Mouse (Mus musculus) E14TG2a.4 (cell line): Measurements from ENCODE around the gene Btnl6.
"Not testable (repeated sequence)": the region's sequence is repeated elsewhere in the genome, so short reads cannot be mapped to it uniquely, and the experiment has no call there.

Experiments
- H3K27me3 ChIP-seq: 2 replicates; pipeline ENCODE4 v1.6.1; 2014; ENCODE audit warnings: low read length, control low read depth; ENCODE audit not compliant: insufficient read depth
- H3K36me3 ChIP-seq: 2 replicates; pipeline ENCODE4 v1.6.1; 2014; ENCODE audit warnings: low read length, control low read depth; ENCODE audit not compliant: insufficient read depth
- H3K4me1 ChIP-seq: replicated peaks from 2 replicates; pipeline ENCODE4 v1.6.1; 2014; ENCODE audit warnings: low read depth, low read length, control low read depth
- H3K4me3 ChIP-seq: replicated peaks from 2 replicates; pipeline ENCODE4 v1.5.1; 2014; ENCODE audit warnings: mild to moderate bottlenecking, low read length
- H3K9me3 ChIP-seq: 2 replicates; pipeline ENCODE4 v1.6.1; 2014; ENCODE audit warnings: low read length, control low read depth
- CTCF ChIP-seq: conservative IDR thresholded peaks from 2 replicates; pipeline ENCODE4 v1.5.1; 2014; ENCODE audit warnings: low read length
- NANOG ChIP-seq: IDR thresholded peaks from 2 replicates; pipeline ENCODE4 v1.6.1; 2014; ENCODE audit warnings: borderline replicate concordance, low read length, mixed read lengths
- POU5F1 ChIP-seq: IDR thresholded peaks from 2 replicates; pipeline ENCODE4 v1.6.1; 2014; ENCODE audit warnings: low read length, borderline replicate concordance

The Btnl6 gene

DNA sequence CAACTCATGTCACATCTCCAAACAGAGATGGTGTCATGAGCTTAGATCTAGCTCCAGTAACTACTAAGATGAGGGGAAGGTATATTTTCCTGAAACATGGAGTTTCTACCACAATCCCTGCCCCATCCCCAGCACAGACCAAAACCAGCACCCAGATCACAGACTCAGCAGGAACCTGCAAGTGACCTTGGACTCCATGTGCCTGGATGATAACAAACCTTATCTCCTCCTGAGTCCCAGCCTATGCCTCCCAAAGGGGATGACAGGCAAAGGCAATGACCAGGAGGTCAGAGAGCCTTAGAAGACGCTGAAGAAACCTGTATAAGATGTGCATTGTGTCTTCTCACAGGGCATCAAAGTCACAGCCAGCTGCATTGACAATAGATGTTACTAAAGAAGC is 1.8 kb upstream of the Btnl6 start:
- H3K27me3 ChIP-seq, result peaks cover 8% of the 10 kb centered on the region; the same call in 1 of the 2 replicates
- TF ChIP-seq NANOG (no peak), CTCF (no peak), POU5F1 (no peak)
- no peaks in the 10 kb centered on the region for H3K9me3 ChIP-seq
- no peak overlapping the region for H3K4me3 ChIP-seq
- H3K4me1 ChIP-seq, result no peaks in the 10 kb centered on the region
- no peaks in the 10 kb centered on the region for H3K36me3 ChIP-seq

DNA sequence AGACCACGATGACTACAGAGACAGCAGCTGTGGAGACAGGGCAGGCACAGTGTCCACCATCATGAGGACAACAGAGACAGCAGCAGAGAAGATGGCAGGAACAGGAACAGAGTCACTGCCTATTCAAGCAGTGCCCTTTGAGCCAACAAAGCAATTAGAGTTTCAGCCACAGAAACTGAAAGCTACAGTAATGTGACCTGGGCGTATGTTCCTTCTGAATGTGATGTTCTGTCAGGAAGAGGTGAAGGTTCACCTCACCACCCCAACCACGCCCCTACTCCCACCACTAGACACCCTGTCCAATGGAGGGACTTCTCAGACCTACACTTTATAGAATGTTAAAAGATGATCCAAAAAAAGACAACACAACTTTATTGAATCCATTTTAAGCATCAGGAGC is 1.4 kb upstream of the Btnl6 start:
- H3K4me3 ChIP-seq, H3K9me3 ChIP-seq, H3K36me3 ChIP-seq, H3K4me1 ChIP-seq: not testable (repeated sequence)
- peaks cover 11% of the 10 kb centered on the region; the same call in 1 of the 2 replicates for H3K27me3 ChIP-seq

DNA sequence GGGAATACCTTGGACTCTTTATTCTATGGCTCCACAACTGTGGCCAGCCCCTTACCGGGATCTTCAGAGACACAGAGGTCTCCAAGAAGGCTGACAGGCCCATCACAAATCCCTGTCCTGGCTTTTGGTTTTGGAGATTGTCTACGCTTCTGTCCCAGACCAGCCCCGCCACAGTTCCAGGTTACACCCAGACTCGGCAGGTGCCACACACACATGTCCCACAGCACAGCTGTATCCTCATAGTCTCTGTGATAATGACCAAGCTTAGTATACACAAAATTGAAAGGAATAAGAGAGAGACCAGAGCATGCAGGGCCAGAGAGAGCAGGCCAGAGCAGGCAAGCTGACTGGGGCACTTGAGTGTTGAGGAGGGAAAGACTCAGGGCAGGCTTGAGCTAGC is 643 bp upstream of the Btnl6 start:
- Histone ChIP-seq H3K36me3 (no peaks in the 10 kb centered on the region), H3K9me3 (no peaks in the 10 kb centered on the region), H3K4me3 (no peak overlapping the region), H3K27me3 (peaks cover 11% of the 10 kb centered on the region; the same call in 1 of the 2 replicates), H3K4me1 (no peaks in the 10 kb centered on the region)
- no peak for TF ChIP-seq NANOG
- no peak for TF ChIP-seq CTCF
- TF ChIP-seq POU5F1, result no peak

DNA sequence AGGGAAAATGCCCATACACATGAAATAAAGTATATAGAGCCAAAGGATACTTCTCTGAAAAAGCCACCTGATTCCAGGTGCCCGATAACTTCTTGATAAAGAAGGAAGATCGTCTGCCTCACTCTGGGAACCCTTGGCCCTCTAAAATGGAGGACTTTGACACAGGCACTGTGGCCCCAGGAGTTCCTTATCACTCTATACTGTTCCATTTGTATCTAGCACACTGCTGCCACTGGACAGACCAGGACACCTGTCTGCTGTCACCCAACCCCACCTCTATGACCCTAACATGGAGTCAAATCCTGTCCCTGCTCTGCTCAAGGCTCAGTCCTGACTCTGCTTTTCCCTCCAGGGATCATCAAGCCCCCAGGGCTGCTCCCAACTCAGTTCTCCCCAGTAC is 638 bp downstream of the Btnl6 start:
- no peaks in the 10 kb centered on the region for H3K36me3 ChIP-seq
- H3K27me3 ChIP-seq, result peaks cover 11% of the 10 kb centered on the region; the same call in 1 of the 2 replicates
- H3K4me1 ChIP-seq, result no peaks in the 10 kb centered on the region
- H3K9me3 ChIP-seq, result no peaks in the 10 kb centered on the region
- TF ChIP-seq CTCF (no peak), POU5F1 (no peak), NANOG (no peak)
- no peak overlapping the region for H3K4me3 ChIP-seq

DNA sequence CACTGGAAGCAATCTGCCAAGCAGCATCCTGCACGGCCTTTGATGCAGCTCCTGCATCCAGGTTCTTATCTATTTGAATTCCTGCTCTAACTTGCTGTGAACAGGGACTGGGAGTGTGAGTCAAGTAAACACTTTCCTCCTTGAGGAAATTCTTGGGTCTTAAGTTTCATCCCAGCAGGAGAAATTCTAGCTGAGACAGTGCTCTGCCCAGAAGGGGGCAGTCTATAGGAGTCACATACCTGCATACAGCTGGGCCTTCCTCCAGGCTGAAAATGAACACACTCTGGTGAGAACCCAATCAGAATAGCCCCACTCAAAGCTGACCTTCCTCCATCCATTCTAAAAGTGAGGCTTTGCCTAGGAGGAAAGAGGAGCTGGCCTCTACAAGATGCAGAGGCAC is 5.4 kb downstream of the Btnl6 start:
- not testable (repeated sequence) for H3K9me3 ChIP-seq, H3K36me3 ChIP-seq, H3K27me3 ChIP-seq, H3K4me1 ChIP-seq, H3K4me3 ChIP-seq
- peak; percentile 15 for TF ChIP-seq CTCF

DNA sequence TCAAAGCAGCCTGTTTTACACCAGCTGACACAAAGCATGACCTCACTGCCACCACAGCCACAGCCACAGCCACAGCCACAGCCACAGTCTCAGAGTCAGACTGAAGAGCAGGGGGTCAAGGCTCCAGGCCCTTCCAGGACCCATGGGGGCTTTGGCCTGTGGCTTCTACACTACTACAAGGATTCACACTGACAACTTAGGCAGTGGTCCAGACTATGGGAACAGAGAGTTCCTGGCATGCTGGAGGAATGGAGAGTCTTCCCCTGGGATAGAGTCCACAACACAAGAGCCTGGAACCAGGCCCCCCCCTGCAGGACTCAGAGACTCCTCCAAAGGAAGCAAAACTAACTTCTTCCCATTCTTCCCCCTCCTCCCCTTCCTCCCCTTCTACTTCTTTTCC is 9.6 kb downstream of the Btnl6 start:
- Histone ChIP-seq H3K4me1 (no peaks in the 10 kb centered on the region), H3K27me3 (no peaks in the 10 kb centered on the region), H3K36me3 (no peaks in the 10 kb centered on the region), H3K4me3 (no peak overlapping the region), H3K9me3 (no peaks in the 10 kb centered on the region)
- TF ChIP-seq CTCF, result no peak
- no peak for TF ChIP-seq NANOG
- TF ChIP-seq POU5F1, result no peak

DNA sequence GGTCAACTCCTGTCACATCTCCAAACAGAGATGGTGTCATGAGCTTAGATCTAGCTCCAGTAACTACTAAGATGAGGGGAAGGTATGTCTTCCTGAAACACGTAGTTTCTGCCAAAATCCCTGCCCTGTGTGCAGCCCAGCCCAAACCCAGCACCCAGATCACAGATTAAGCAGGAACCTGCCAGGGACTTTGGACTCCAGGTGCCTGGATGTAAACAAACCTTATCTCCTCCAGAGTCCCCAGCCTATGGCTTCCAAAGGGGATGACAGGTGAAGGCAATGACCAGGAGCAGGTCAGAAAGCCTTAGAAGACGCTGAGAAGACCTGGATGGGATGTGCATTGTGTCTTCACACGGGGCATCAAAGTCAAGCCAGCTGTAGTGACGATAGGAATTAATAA is 19.4 kb downstream of the Btnl6 start:
- not testable (repeated sequence) for H3K36me3 ChIP-seq, H3K4me1 ChIP-seq, H3K4me3 ChIP-seq, H3K9me3 ChIP-seq, H3K27me3 ChIP-seq

DNA sequence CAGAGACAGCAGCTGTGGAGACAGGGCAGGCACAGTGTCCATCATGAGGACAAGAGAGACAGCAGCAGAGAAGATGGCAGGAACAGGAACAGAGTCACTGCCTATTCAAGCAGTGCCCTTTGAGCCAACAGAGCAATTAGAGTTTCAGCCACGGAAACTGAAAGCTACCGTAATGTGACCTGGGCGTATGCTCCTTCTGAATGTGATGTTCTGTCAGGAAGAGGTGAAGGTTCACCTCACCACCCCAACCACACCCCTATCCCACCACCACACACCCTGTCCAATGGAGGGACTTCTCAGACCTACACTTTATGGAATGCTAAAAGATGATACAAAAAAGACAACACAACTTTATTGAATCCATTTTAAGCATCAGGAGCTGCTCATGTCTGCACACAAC is 19.8 kb downstream of the Btnl6 start:
- not testable (repeated sequence) for H3K27me3 ChIP-seq, H3K9me3 ChIP-seq, H3K4me1 ChIP-seq, H3K36me3 ChIP-seq, H3K4me3 ChIP-seq

DNA sequence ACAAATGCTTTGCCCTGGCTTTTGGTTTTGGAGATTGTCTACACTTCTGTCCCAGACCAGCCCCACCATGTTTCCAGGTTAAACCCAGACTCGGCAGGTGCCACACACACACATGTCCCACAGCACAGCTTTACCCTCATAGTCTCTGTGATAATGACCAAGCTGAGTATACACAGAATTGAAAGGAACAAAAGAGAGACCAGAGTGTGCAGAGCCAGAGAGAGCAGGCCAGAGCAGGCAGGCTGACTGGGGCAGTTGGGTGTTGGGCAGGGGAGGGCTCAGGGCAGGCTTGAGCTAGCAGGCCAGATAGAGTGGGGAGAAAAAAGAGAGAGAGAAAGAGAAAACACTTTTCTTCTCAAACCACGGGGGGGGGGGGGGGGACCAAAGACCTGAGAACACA is 20.6 kb downstream of the Btnl6 start:
- Histone ChIP-seq H3K9me3 (no peaks in the 10 kb centered on the region), H3K4me3 (no peak overlapping the region), H3K27me3 (0 out of 2 replicates have a peak, but pooled peaks cover 3% of the 10 kb centered on the region), H3K36me3 (no peaks in the 10 kb centered on the region), H3K4me1 (no peaks in the 10 kb centered on the region)
- TF ChIP-seq POU5F1 (no peak), CTCF (no peak), NANOG (no peak)

DNA sequence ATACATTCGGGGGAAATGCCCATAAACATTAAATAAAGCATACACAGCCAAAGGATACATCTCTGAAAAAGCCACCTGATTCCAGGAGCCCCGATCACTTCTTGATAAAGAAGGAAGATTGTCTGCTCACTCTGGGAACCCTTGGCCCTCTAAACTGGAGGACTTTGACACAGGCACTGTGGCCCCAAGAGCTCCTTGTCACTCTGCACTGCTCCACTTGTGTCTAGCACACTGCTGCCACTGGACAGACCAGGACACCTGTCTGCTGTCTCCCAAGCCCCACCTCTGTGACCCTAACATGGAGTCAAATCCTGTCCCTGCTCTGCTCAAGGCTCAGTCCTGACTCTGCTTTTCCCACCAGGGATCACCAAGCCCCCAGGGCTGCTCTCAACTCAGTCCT is 22.0 kb downstream of the Btnl6 start:
- H3K4me3 ChIP-seq, H3K27me3 ChIP-seq, H3K4me1 ChIP-seq, H3K36me3 ChIP-seq, H3K9me3 ChIP-seq: not testable (repeated sequence)
